Mouse (Mus musculus) megakaryocyte, embryonic 14.5 days (primary cell): ENCODE measurements at regions not wholly inside any gene's neighbourhood (a gene's known extent, or its start where the extent isn't known, plus 50 kb on each side); places are given as distances from the start of the nearest gene placed in this dataset.

ENCODE experiments used
- FLI1 ChIP-seq: IDR thresholded peaks from 2 replicates; pipeline ENCODE4 v1.6.1; 2012; ENCODE audit warnings: low read length, inconsistent platforms, mixed read lengths
- GATA1 ChIP-seq: IDR thresholded peaks from 3 replicates; pipeline ENCODE4 v1.6.1; 2012; ENCODE audit warnings: mixed read lengths, low read length, inconsistent platforms, borderline replicate concordance

DNA sequence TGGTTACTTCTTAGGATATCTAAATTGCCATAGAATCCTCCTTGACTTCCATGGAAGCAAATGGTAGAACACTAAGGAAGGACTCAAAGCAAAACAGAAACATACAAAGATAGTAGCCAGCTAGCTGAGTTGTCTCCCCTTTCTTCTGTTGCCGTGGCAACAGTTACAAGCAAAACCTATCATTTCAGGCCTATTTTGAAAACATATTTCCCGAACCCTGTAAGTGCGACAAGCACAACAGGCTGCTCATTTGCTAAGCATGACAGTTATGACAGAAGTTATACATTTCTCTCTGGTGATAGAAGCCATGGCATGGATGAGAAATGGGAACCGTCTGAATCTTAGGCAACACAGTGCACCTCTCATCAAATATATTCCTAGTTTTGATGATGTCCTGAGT, 402.4 kb downstream of the Epm2a start:
- TF ChIP-seq GATA1 (no peak), FLI1 (no peak)
